Mouse (Mus musculus) limb, embryonic 14.5 days (tissue): ENCODE measurements around the gene Pcx. TPM values are rescaled to one million over a fixed set of nuclear protein-coding genes. Genes with fewer than 3 reads are reported as not detected.

Experiments
- ATAC-seq: fragments of 200-750 bp; cut with Nextera tagmentation; 2 replicates; pipeline ENCODE4 v1.8.0; 2017; ENCODE audit warnings: low read depth, moderate number of reproducible peaks, moderate TSS enrichment; ENCODE audit not compliant: low FRiP score
- DNase-seq: peaks from one replicate; pipeline ENCODE4 v3.0.0-alpha.2; 2015; ENCODE audit warnings: low spot score
- H3K27ac ChIP-seq: fragments of 300-500 bp; sonication (generic); replicated peaks from 2 replicates; pipeline ENCODE4 v1.5.1; 2014; ENCODE audit warnings: low read depth, mild to moderate bottlenecking, low read length, moderate library complexity, mixed read lengths
- H3K27me3 ChIP-seq: fragments of 300-500 bp; sonication (generic); 2 replicates; pipeline ENCODE4 v1.6.1; 2014; ENCODE audit warnings: low read length, mixed read lengths; ENCODE audit not compliant: control insufficient read depth, insufficient read depth
- H3K36me3 ChIP-seq: fragments of 300-500 bp; sonication (generic); 2 replicates; pipeline ENCODE4 v1.6.1; 2014; ENCODE audit warnings: mild to moderate bottlenecking, low read length, moderate library complexity, mixed read lengths; ENCODE audit not compliant: control insufficient read depth, insufficient read depth
- H3K4me1 ChIP-seq: fragments of 300-500 bp; sonication (generic); 2 replicates; pipeline ENCODE4 v1.6.1; 2014; ENCODE audit warnings: antibody characterized with exemption, low read length, mixed read lengths; ENCODE audit not compliant: control insufficient read depth, insufficient read depth
- H3K4me2 ChIP-seq: fragments of 300-500 bp; sonication (generic); replicated peaks from 2 replicates; pipeline ENCODE4 v1.6.1; 2014; ENCODE audit warnings: low read depth, mild to moderate bottlenecking, low read length, moderate library complexity; ENCODE audit not compliant: severe bottlenecking
- H3K4me3 ChIP-seq: fragments of 300-500 bp; sonication (generic); replicated peaks from 2 replicates; pipeline ENCODE4 v1.5.1; 2014; ENCODE audit warnings: low read length
- H3K9ac ChIP-seq: fragments of 300-500 bp; sonication (generic); 2 replicates; pipeline ENCODE4 v1.6.1; 2014; ENCODE audit warnings: mild to moderate bottlenecking, low read depth, low read length, moderate library complexity; ENCODE audit not compliant: severe bottlenecking
- H3K9me3 ChIP-seq: fragments of 300-500 bp; sonication (generic); 2 replicates; pipeline ENCODE4 v1.6.1; 2016; ENCODE audit warnings: low read length; ENCODE audit not compliant: control insufficient read depth
- POLR2A ChIP-seq: fragments of 200-500 bp; IDR thresholded peaks from 2 replicates; pipeline ENCODE4 v1.8.0; 2012; ENCODE audit warnings: inconsistent platforms, mild to moderate bottlenecking, moderate library complexity, borderline replicate concordance; ENCODE audit not compliant: insufficient read depth, insufficient read length; ENCODE audit errors: extremely low read depth
- WGBS: fragments of 180-500 bp; shearing (Covaris S2); extraction: QIAGEN DNeasy Blood & Tissue Kit; methylation state at CpG from one replicate; pipeline ENCODE4 v1.1.7; 2014; 5-methylcytosine and 5-hydroxymethylcytosine counted together
- polyA plus RNA-seq, 2 experiments: library from polyadenylated mRNA; depleted of rRNA in 1 of 2; stranded (reverse) in 1 of 2; unstranded in 1 of 2; fragments of >200 nt; fragmentation: Nextera tagmentation in 1 of 2; extraction: Ambion mirVana in 1 of 2; gene quantifications; 2 replicates each; pipeline versions ENCODE4 v1.2.1 to v1.2.3; 2012 to 2014

The Pcx gene
- polyA plus RNA-seq, 2 experiments, result 11.8 to 14.8 TPM

GRCm38 (mm10) chr19:4555086-4555485 lies 44.8 kb downstream of the Pcx start:
- H3K36me3 ChIP-seq, result no peaks in the 10 kb centered on the region
- ATAC-seq (no peak), DNase-seq (no peak)
- TF ChIP-seq POLR2A, result no peak
- H3K9me3 ChIP-seq, result no peaks in the 10 kb centered on the region
- H3K27me3 ChIP-seq, result no peaks in the 10 kb centered on the region
- WGBS, result 77% methylated on average over 7 of the region's 7 CpGs
- H3K4me3 ChIP-seq, result no peak overlapping the region
- peaks cover 8% of the 10 kb centered on the region for H3K4me1 ChIP-seq
- H3K27ac ChIP-seq, result no peak overlapping the region
- H3K9ac ChIP-seq, result no peak overlapping the region
- no peak overlapping the region for H3K4me2 ChIP-seq

- Histone ChIP-seq H3K36me3 (no peaks in the 10 kb centered on the region), H3K4me3 (no peak overlapping the region), H3K27ac (no peak overlapping the region), H3K4me2 (no peak overlapping the region), H3K9me3 (no peaks in the 10 kb centered on the region), H3K27me3 (no peaks in the 10 kb centered on the region), H3K4me1 (peaks cover 8% of the 10 kb centered on the region), H3K9ac (no peak overlapping the region)
- WGBS, result 93% methylated on average over 2 of the region's 2 CpGs
- no peak for DNase-seq
- ATAC-seq, result no peak
- no peak for TF ChIP-seq POLR2A
Measured at GRCm38 (mm10) chr19:4556787-4557186, 46.5 kb downstream of the Pcx start.

GRCm38 (mm10) chr19:4557796-4558569 lies 47.7 kb downstream of the Pcx start:
- Histone ChIP-seq H3K9ac (0 out of 2 replicates have a peak overlapping the region, but pooled peaks have one; percentile 8), H3K36me3 (no peaks in the 10 kb centered on the region), H3K4me2 (no peak overlapping the region), H3K4me3 (no peak overlapping the region), H3K27ac (no peak overlapping the region), H3K4me1 (peaks cover 8% of the 10 kb centered on the region), H3K9me3 (no peaks in the 10 kb centered on the region), H3K27me3 (no peaks in the 10 kb centered on the region)
- ATAC-seq, result no peak
- 60% methylated on average over 8 of the region's 8 CpGs for WGBS
- no peak for TF ChIP-seq POLR2A
- no peak for DNase-seq

- Histone ChIP-seq H3K27me3 (no peaks in the 10 kb centered on the region), H3K4me3 (no peak overlapping the region), H3K4me2 (no peak overlapping the region), H3K27ac (no peak overlapping the region), H3K36me3 (no peaks in the 10 kb centered on the region), H3K9me3 (no peaks in the 10 kb centered on the region), H3K9ac (0 out of 2 replicates have a peak overlapping the region, but pooled peaks have one; percentile 8), H3K4me1 (peaks cover 8% of the 10 kb centered on the region)
- DNase-seq, result no peak
- ATAC-seq, result no peak
- no peak for TF ChIP-seq POLR2A
- WGBS, result 72% methylated on average over 3 of the region's 3 CpGs
Measured at GRCm38 (mm10) chr19:4558570-4558955, 48.3 kb downstream of the Pcx start.

GRCm38 (mm10) chr19:4559011-4559410 lies 48.7 kb downstream of the Pcx start:
- H3K4me2 ChIP-seq, result no peak overlapping the region
- no peak for TF ChIP-seq POLR2A
- no peaks in the 10 kb centered on the region for H3K9me3 ChIP-seq
- DNase-seq (no peak), ATAC-seq (no peak)
- H3K27ac ChIP-seq, result no peak overlapping the region
- H3K9ac ChIP-seq, result no peak overlapping the region
- 48% methylated on average over 3 of the region's 3 CpGs for whole genome bisulfite sequencing
- no peaks in the 10 kb centered on the region for H3K36me3 ChIP-seq
- H3K27me3 ChIP-seq, result no peaks in the 10 kb centered on the region
- peaks cover 8% of the 10 kb centered on the region for H3K4me1 ChIP-seq
- no peak overlapping the region for H3K4me3 ChIP-seq

- DNase-seq, result no peak
- H3K4me1 ChIP-seq, result peaks cover 8% of the 10 kb centered on the region
- H3K27ac ChIP-seq, result no peak overlapping the region
- 55% methylated on average over 2 of the region's 2 CpGs for WGBS
- H3K4me2 ChIP-seq, result no peak overlapping the region
- no peak overlapping the region for H3K9ac ChIP-seq
- no peak for TF ChIP-seq POLR2A
- ATAC-seq, result no peak
- H3K27me3 ChIP-seq, result no peaks in the 10 kb centered on the region
- no peak overlapping the region for H3K4me3 ChIP-seq
- no peaks in the 10 kb centered on the region for H3K9me3 ChIP-seq
- no peaks in the 10 kb centered on the region for H3K36me3 ChIP-seq
Measured at GRCm38 (mm10) chr19:4559588-4559987, 49.3 kb downstream of the Pcx start.
